Mouse (Mus musculus) right cerebral cortex, adult 2 months (tissue): ENCODE data around the gene Sel1l3.

Source experiments
- DNase-seq, 2 experiments: peaks; one replicate each; pipeline ENCODE4 v3.0.0; 2021 to 2022; ENCODE audit warnings: low spot score in 2 of 2

Gene Sel1l3

GRCm38 (mm10) chr5:53213711-53214352 is at the start of gene Sel1l3:
Gene Sel1l3, minus strand, starts transcription at chr5:53213927.
- DNase-seq = no peak

- DNase-seq = no peak
Observed at GRCm38 (mm10) chr5:53261999-53262398, 48.3 kb upstream of the Sel1l3 start.

DNA sequence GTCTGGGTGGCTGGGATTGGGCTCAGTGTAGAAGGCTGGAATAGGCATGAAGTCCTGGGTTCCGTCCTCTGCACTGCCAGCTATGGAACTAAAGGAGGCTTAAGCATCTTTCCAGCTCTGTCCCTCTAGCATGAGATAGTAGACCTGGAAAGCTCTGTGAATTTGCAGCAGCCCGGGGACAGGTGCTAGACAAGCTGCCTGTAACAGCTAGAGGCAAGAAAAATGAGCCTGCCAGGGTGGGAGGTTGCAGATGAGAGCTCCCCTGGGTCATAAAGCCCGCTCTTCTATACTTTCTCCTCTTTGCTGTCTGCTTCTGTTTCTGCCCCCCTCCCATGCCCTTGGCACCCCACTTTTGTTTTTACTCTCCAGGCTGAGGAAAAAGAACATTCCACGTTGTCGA is 46.2 kb upstream of the Sel1l3 start:
- peak in 1 of 2 experiments; percentile 41 for DNase-seq

DNA sequence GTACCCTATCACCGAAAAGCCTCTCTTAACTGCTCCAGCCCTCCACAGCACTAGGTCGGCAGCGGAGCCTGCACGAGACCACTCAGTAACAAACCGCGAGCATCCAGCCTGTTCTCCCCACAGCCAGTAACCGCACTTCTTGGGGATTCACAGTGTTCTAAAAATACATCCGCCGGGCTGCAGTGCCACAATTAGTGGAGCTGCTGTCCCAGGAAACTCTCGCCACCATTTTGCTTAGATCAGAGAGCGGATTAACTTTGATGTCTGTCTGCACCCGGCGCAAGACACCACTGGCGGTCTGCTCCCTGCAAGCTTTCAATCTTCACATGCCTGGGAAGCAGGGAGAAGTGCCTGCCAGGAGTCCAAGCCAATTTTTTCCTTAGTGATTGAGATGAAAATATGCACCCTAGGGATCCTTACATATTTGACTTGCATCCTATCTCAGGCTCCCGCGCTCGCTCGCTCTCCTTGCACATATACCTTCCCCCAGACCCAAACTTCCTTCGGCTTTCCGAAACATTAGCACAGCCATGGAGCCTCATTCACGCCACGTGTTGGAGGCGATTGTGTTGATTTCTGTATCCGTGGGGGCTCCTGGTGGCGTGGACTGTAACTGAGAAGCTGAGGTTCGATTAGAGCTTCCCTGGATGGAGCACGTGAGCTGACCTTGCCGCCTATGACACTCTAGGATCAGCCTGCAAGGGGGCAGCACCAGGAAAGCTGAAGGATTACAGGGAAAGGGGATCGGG is 44.5 kb upstream of the Sel1l3 start:
- DNase-seq = peak; percentile 35 to 59

GRCm38 (mm10) chr5:53254821-53255220 is 41.1 kb upstream of the Sel1l3 start:
- no peak for DNase-seq

DNA sequence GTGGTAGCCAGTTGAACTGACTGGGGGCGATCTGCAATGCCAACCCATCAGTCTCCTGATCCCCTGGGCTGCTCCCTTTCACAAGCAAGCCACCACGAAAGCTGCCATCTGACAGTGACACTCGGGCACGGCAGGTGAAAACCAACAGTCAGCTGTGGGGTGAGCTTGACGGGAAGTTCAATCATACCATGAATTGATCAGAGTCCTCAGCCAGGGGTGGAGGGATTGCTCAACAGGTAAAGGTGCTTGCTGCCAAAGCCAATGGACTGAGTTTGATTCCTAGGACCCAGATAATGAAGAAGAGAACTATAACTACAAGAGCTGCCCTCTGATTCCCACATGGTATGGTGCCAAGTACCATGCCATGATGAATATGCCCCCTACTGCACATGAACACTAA is 40.4 kb upstream of the Sel1l3 start:
- no peak for DNase-seq

- no peak for DNase-seq
Observed at GRCm38 (mm10) chr5:53249431-53250061, 35.8 kb upstream of the Sel1l3 start.

DNA sequence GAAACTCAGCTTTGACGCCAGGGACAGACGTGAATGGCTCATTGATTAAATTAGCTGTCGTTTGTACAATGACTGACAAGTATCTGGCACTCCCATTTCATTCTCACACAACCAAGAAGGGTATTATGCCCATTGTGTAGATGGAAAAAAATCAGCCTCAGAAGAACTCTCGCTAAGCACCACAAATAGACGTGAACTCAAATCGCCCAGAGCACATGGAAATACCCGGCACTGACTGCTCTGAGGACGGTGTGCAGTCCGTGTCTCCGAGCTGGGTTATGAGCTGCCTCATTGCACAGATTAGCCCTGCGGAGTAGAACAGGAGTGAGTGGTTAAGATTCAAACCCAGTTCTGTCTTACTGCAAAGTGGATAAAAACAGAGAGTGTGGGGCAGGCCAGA is 34.8 kb upstream of the Sel1l3 start:
- no peak for DNase-seq

- DNase-seq = no peak
Observed at GRCm38 (mm10) chr5:53243933-53244332, 30.2 kb upstream of the Sel1l3 start.

DNA sequence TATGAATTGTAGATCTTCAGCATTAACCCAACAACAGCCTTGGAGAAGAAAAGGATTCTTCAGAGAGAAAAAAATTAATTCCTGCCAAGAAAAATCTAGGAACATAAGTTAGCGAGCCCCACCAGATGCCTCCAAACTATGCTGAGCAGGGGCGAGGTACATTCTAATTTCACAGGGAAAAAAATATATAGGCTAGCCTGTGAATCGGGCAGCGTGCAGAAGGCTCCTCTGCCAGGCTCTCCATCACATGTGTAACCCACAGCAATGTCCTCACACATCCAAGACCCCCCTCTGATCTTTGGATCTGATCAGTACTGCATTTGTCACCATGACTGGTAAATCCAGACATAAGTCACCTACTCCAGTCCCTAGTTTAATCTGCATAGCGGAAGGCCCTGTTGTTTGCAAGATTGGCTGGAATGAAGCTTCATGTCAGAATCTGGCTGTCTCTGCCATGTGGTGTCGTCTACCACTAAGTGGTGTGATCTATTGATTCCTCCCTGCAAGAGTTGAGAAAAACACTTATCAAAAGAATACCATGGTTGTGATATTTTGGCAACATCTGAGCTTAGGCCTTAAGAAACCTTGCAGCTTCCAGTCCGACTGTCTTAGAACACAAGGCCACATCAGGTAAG is 29.3 kb upstream of the Sel1l3 start:
- DNase-seq = peak; percentile 45 to 53

- DNase-seq = no peak
Observed at GRCm38 (mm10) chr5:53241963-53242362, 28.2 kb upstream of the Sel1l3 start.

DNA sequence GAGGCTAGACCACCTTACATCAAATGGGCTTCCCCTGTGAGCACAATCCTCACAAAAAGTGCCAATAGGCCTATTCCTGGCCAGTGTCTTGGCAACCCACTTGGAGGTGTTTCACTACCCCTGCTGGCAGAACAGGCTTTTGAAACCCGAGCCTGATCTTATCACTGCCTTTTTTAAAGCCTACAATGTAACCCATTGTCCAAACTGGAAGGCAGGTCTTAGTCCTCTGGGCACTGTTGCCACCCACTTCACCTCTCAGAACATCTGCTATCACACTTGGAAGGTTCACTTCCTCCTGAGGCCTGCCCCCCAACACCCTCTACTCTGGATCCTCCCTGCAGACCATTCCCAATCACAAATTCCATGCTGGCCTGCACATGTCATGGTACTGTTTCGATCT is 27.4 kb upstream of the Sel1l3 start:
- DNase-seq = no peak

DNA sequence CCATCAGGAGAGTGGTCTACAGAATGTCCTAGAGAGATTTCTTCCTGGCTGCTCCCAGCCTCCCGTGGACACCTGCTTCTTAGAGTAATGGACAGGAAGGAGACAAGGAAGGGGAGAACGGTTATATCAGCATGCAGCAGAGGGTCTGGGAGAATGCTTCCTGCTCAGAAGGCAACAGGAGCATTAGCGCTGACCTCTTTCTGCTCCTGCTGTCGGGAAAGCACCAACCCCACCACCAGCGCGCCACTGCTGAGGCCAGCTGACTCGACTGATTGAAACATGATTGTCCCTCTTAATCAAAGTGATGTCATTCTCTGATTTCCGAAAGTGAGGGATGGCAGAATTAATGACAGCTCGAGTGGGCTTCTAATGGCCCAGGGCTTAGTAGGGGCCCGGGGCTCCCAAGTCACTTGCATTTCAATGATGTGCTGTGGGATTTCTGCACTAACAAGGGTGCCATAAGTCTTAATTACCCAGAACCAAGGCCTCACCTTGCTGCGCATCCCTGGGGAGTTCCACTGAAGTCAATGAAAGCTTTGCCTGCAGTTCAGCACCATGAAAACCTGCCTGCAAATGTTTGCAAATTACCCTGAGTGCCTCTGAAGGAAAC is 26.2 kb upstream of the Sel1l3 start:
- DNase-seq = no peak

- DNase-seq = no peak
Observed at GRCm38 (mm10) chr5:53239189-53239588, 25.5 kb upstream of the Sel1l3 start.

DNA sequence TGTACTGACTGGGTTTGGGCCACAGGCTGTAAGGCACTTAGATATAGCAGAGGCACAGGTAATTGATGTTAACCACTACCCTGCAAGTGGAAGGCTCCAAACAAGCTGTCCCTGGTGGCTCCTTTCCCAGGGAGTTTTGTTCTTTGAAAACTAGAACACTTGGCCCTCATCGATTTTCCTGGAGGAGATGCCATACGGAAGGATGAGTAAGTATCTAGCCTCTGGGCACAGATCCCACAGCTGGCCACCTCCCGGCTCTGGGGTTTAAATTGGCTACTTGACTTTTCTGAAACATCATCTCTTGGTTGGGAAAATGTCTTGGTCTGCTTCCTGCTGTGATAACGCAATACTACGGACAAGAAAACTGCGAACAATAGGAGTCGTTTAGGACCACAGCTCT is 25.0 kb upstream of the Sel1l3 start:
- DNase-seq = no peak

GRCm38 (mm10) chr5:53236749-53237148 is 23.0 kb upstream of the Sel1l3 start:
- DNase-seq = no peak

DNA sequence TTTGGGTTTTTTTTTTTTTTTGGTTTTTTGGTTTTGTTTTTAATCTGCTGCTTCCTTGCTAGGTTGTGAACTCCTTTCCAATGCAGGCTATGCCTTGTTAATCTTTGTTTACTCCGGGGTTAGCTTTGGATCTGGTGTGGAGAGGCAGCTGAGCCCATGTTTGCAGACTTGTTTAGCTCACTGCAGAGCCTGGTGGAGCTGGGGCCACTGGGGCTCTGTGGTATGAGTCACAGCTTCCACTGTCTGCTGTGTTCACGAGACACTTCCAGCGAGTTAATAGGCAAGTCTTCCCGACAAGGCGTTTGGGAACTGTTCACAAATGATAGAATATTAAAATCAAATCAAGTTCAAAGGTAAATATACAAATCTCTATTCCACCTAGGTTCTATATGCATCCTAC is 22.4 kb upstream of the Sel1l3 start:
- DNase-seq = no peak

DNA sequence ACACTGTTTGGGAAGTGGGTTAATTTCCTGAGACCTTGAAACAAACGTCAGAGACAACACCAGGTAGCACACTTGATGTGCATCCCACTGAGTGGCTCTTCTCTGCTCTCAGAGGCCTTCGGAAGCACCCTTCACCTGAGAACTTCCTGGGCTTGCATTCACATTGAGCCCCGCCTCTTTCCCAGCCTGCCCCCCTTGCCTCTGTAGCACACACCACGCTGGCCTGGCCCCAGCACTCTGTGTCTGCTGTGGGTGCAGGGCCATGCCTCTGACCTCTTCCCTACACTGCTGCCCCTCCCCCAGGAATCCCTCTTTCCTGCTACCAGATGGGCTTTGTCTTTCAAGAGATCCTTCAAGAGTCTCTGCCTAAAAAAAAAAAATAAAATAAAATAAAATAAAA is 21.8 kb upstream of the Sel1l3 start:
- DNase-seq = no peak

DNA sequence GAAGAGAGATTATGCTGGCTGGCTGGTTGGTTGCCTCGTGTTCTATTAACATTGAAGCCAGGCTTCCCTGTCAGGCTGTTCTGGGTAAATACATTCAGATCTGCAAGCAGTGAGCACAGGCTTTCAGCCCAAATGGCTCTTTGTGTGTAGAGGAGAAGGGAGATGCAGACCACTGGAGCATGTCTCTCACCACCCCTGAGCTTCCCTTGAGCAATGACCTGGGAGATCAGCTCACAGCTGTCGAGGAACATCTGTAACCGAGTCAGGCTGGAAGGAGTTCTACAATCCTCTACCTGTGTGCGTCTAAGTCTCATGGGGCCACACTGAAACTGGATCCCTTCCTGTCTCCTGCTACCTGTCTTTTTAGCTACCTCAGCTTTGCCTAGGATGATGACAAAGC is 16.8 kb upstream of the Sel1l3 start:
- DNase-seq = no peak

DNA sequence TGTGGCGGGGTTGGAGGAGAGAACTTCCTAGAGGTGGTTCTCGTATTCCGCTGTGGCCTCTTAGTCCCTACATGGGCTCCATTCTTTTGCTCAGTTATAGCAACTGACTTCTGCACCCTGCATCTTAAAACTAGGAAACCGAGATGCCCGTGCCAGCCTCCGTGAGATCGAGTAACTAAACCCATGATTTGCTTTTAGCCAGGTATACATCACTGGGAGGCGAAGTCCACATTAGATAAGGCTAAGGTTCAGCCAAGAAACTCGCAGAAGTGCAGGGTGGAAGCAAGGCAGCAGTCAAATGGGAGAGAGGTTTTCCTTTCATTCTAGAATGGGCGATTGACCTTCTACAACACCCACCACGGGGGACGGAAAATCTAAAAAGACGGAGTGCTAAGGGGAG is 11.7 kb upstream of the Sel1l3 start:
- DNase-seq = no peak

DNA sequence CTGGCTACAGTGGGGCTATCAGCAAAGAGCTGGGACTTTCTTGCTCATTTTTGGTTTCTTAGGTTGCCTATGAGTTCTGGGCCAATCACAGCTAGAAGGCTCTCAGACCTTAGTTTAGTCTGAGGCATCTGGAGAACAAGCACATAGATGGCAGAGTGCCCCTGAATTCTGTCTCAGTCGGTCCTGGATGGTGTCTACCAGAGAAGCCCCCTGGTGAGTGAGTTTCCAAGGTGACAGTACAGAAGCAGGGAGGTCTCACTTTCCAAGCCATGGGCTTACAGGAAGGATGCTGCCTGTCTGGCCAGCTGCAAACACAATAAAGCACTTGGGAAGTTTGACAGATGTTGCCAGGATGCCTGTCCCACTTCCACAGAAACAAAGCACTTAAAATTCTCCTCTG is 1.1 kb upstream of the Sel1l3 start:
- no peak for DNase-seq

DNA sequence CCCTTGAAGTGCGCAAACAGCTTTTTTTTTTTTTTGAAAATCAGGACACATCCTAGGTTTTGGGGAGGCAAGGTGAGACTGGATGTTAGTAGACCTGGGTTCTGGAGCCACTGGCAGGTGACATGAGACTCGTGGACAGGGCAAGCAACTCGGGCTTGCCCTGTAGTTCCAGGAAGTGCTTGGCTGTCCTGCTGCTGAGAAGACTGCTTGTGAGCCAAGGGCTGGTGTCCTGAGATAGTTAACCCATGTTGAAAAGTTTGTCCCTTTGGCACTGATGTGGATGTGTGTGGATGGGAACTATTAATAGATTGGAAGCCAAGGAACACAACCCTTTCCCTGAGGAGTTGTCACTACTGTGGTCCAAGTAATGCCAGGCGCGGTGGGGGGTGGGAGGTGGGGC is 635 bp upstream of the Sel1l3 start:
- DNase-seq = no peak
